Mouse (Mus musculus): ENCODE results near the gene Mtss1l.

- TF ChIP-seq POLR2A (IDR thresholded peaks at IDR 0.05; ENCODE audit: insufficient read depth, low read length) (no peak), EP300 (IDR thresholded peaks at IDR 0.05; ENCODE audit: insufficient read depth, low read depth, low read length) (no peak)
These were observed 12.8 kb upstream of the Mtss1l start for GRCm38 (mm10) chr8:110708429-110708828.
